Mouse (Mus musculus): ENCODE data around the gene Cbx4. TPM values are rescaled to one million over a fixed set of nuclear protein-coding genes. Genes with fewer than 3 reads are reported as not detected.
"Not testable (repeated sequence)": the region's sequence is repeated elsewhere in the genome, so short reads cannot be mapped to it uniquely, and the experiment has no call there.

Gene Cbx4
- polyA plus RNA-seq, 1 experiment: 12.1 TPM

GRCm38 (mm10) chr11:119108573-119109263 is 22.7 kb upstream of the Cbx4 start:
- no peak overlapping the region for H3ac ChIP-seq (ENCODE audit: control insufficient read depth, insufficient read length, low read depth)
- TF ChIP-seq MYOG (IDR thresholded peaks at IDR 0.05; ENCODE audit: control insufficient read depth, extremely low read depth, insufficient read length) (no peak), MYOD1 (IDR thresholded peaks at IDR 0.05; ENCODE audit: control insufficient read depth, insufficient read length, low read depth) (no peak), USF1 (IDR thresholded peaks at IDR 0.05; ENCODE audit: low read depth) (no peak), MAX (IDR thresholded peaks at IDR 0.05) (no peak)
- peaks cover 4% of the 10 kb centered on the region for H3K27me3 ChIP-seq (ENCODE audit: control insufficient read depth, insufficient read depth, insufficient read length)
- no peaks in the 10 kb centered on the region for H3K79me3 ChIP-seq (ENCODE audit: low read depth)
- H3K36me3 ChIP-seq (ENCODE audit: control insufficient read depth, insufficient read depth): no peaks in the 10 kb centered on the region
- H3K4me3 ChIP-seq (ENCODE audit: insufficient read depth, poor library complexity, severe bottlenecking): no peak overlapping the region
- no peaks in the 10 kb centered on the region for H3K79me2 ChIP-seq (ENCODE audit: control insufficient read depth, insufficient read depth)

DNA sequence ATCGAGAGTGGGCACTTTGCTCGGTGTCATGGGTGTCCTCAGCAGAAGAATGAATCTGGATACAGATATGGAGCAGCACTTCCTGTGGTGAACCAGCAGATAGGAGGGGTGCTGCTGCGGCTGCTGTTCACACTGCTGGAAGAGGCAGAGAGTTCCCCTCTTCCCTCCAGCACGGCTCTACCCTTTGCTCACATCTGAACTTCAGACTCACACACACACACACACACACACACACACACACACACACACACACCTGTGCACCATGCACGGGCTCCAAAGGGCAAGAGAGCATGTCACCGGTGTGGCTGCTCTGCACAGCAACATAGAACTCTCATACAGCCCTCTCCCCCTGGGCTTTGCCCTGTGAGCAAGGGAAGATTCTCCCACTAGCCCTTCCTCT is 20.3 kb upstream of the Cbx4 start:
- no peaks in the 10 kb centered on the region for H3K79me2 ChIP-seq (ENCODE audit: control insufficient read depth, insufficient read depth)
- no peak overlapping the region for H3K4me3 ChIP-seq (ENCODE audit: insufficient read depth, poor library complexity, severe bottlenecking)
- no peaks in the 10 kb centered on the region for H3K79me3 ChIP-seq (ENCODE audit: low read depth)
- TF ChIP-seq CTCF (IDR thresholded peaks at IDR 0.05; ENCODE audit: control insufficient read depth, insufficient read depth, insufficient read length): no peak
- TF ChIP-seq USF1 (IDR thresholded peaks at IDR 0.05; ENCODE audit: low read depth): no peak
- TF ChIP-seq MYOD1 (IDR thresholded peaks at IDR 0.05; ENCODE audit: control insufficient read depth, insufficient read length, low read depth): no peak
- TF ChIP-seq FOSL1 (IDR thresholded peaks at IDR 0.05; ENCODE audit: insufficient read depth, low read length, poor library complexity, severe bottlenecking): no peak
- TF ChIP-seq MYOG (IDR thresholded peaks at IDR 0.05; ENCODE audit: control insufficient read depth, extremely low read depth, insufficient read length): no peak
- TF ChIP-seq CEBPB (IDR thresholded peaks at IDR 0.05; ENCODE audit: low read depth): no peak
- TF ChIP-seq MAX (IDR thresholded peaks at IDR 0.05): no peak
- H3K36me3 ChIP-seq (ENCODE audit: control insufficient read depth, insufficient read depth): no peaks in the 10 kb centered on the region
- peaks cover 4% of the 10 kb centered on the region for H3K27me3 ChIP-seq (ENCODE audit: control insufficient read depth, insufficient read depth, insufficient read length)
- no peak overlapping the region for H3ac ChIP-seq (ENCODE audit: control insufficient read depth, insufficient read length, low read depth)

DNA sequence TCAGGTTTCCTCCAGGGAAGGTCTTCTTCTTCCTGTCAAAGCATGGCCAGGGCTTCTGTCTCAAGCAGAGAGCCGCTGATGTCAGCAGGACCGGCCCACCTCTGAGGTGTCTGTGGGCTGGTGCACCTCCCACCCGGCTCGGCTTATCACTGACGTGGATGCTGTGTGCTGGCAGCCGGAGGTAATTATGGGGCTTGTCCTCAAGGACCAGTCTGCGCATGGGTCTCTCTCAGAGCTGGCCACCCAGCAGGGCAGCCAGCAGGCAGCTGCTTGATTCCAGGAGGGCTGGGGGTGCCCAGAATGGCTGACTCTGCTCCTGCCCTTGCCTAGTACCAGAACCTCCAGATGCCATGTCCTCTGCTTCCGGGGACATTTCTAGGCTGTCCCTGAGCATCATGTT is 19.7 kb upstream of the Cbx4 start:
- TF ChIP-seq MYOG (IDR thresholded peaks at IDR 0.05; ENCODE audit: control insufficient read depth, extremely low read depth, insufficient read length): no peak
- TF ChIP-seq CTCF (IDR thresholded peaks at IDR 0.05; ENCODE audit: control insufficient read depth, insufficient read depth, insufficient read length): no peak
- TF ChIP-seq CEBPB (IDR thresholded peaks at IDR 0.05; ENCODE audit: low read depth): no peak
- TF ChIP-seq USF1 (IDR thresholded peaks at IDR 0.05; ENCODE audit: low read depth): no peak
- TF ChIP-seq MYOD1 (IDR thresholded peaks at IDR 0.05; ENCODE audit: control insufficient read depth, insufficient read length, low read depth): no peak
- TF ChIP-seq MAX (IDR thresholded peaks at IDR 0.05): no peak
- no peak for TF ChIP-seq FOSL1 (IDR thresholded peaks at IDR 0.05; ENCODE audit: insufficient read depth, low read length, poor library complexity, severe bottlenecking)
- Histone ChIP-seq H3K36me3 (ENCODE audit: control insufficient read depth, insufficient read depth) (no peaks in the 10 kb centered on the region), H3K79me3 (ENCODE audit: low read depth) (no peaks in the 10 kb centered on the region), H3K27me3 (ENCODE audit: control insufficient read depth, insufficient read depth, insufficient read length) (peaks cover 4% of the 10 kb centered on the region), H3K79me2 (ENCODE audit: control insufficient read depth, insufficient read depth) (no peaks in the 10 kb centered on the region), H3ac (ENCODE audit: control insufficient read depth, insufficient read length, low read depth) (no peak overlapping the region), H3K4me3 (ENCODE audit: insufficient read depth, poor library complexity, severe bottlenecking) (no peak overlapping the region)

- H3K79me2 ChIP-seq (ENCODE audit: control insufficient read depth, insufficient read depth): no peaks in the 10 kb centered on the region
Observed at GRCm38 (mm10) chr11:119105071-119105609, 19.1 kb upstream of the Cbx4 start.

DNA sequence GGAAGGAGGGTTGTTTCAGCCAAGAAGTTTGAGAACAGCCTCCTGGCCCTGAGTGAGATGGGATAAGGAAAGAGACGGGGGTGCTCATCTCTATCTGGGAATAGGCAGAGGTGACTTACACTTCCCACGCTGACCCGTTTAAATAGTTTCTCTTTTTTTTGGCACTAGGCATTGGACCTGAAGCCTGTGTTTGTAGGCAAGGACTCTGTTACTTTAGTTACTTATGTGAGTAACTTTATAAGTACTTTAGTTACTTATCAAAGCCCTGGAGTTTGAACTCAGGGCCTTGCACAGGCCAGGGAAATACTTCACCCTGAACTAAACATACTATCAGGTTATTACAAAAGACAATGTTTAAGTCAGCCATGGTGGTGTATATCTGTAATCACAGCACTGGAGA is 18.0 kb upstream of the Cbx4 start:
- TF ChIP-seq USF1 (IDR thresholded peaks at IDR 0.05; ENCODE audit: low read depth) (no peak), MYOG (IDR thresholded peaks at IDR 0.05; ENCODE audit: control insufficient read depth, extremely low read depth, insufficient read length) (no peak), MYOD1 (IDR thresholded peaks at IDR 0.05; ENCODE audit: control insufficient read depth, insufficient read length, low read depth) (no peak), CEBPB (IDR thresholded peaks at IDR 0.05; ENCODE audit: low read depth) (no peak), CTCF (IDR thresholded peaks at IDR 0.05; ENCODE audit: control insufficient read depth, insufficient read depth, insufficient read length) (no peak), FOSL1 (IDR thresholded peaks at IDR 0.05; ENCODE audit: insufficient read depth, low read length, poor library complexity, severe bottlenecking) (no peak), MAX (IDR thresholded peaks at IDR 0.05) (no peak)
- Histone ChIP-seq H3K4me3 (ENCODE audit: insufficient read depth, poor library complexity, severe bottlenecking) (no peak overlapping the region), H3K79me2 (ENCODE audit: control insufficient read depth, insufficient read depth) (no peaks in the 10 kb centered on the region), H3ac (ENCODE audit: control insufficient read depth, insufficient read length, low read depth) (no peak overlapping the region), H3K27me3 (ENCODE audit: control insufficient read depth, insufficient read depth, insufficient read length) (peaks cover 4% of the 10 kb centered on the region), H3K79me3 (ENCODE audit: low read depth) (no peaks in the 10 kb centered on the region), H3K36me3 (ENCODE audit: control insufficient read depth, insufficient read depth) (no peaks in the 10 kb centered on the region)

More at GRCm38 (mm10) chr11:119105071-119105609, 19.1 kb upstream of the Cbx4 start:
- Histone ChIP-seq H3K4me3 (ENCODE audit: insufficient read depth, poor library complexity, severe bottlenecking) (no peak overlapping the region), H3K79me3 (ENCODE audit: low read depth) (no peaks in the 10 kb centered on the region), H3K27me3 (ENCODE audit: control insufficient read depth, insufficient read depth, insufficient read length) (peaks cover 4% of the 10 kb centered on the region), H3K36me3 (ENCODE audit: control insufficient read depth, insufficient read depth) (no peaks in the 10 kb centered on the region), H3ac (ENCODE audit: control insufficient read depth, insufficient read length, low read depth) (no peak overlapping the region)
- TF ChIP-seq MYOG (IDR thresholded peaks at IDR 0.05; ENCODE audit: control insufficient read depth, extremely low read depth, insufficient read length): no peak
- TF ChIP-seq CTCF (IDR thresholded peaks at IDR 0.05; ENCODE audit: control insufficient read depth, insufficient read depth, insufficient read length): no peak
- no peak for TF ChIP-seq MAX (IDR thresholded peaks at IDR 0.05)
- TF ChIP-seq FOSL1 (IDR thresholded peaks at IDR 0.05; ENCODE audit: insufficient read depth, low read length, poor library complexity, severe bottlenecking): no peak

- H3K79me3 ChIP-seq (ENCODE audit: low read depth); H3K79me2 ChIP-seq (ENCODE audit: control insufficient read depth, insufficient read depth); H3K36me3 ChIP-seq (ENCODE audit: control insufficient read depth, insufficient read depth); H3K27me3 ChIP-seq (ENCODE audit: control insufficient read depth, insufficient read depth, insufficient read length); H3K4me3 ChIP-seq (ENCODE audit: insufficient read depth, poor library complexity, severe bottlenecking); H3ac ChIP-seq (ENCODE audit: control insufficient read depth, insufficient read length, low read depth): not testable (repeated sequence)
Observed at GRCm38 (mm10) chr11:119100355-119100754, 14.3 kb upstream of the Cbx4 start.

Data from C2C12 (cell line).